Mouse (Mus musculus) gastrocnemius, adult 2 months (tissue): Measurements from ENCODE around the gene Prkca. TPM values are rescaled to one million over a fixed set of nuclear protein-coding genes. Genes with fewer than 3 reads are reported as not detected.
A peak's percentile ranks its signal among the peaks of the same experiment; 100 is the strongest.
"Not testable (repeated sequence)": the region's sequence is repeated elsewhere in the genome, so short reads cannot be mapped to it uniquely, and the experiment has no call there.

Experiments
- DNase-seq: peaks from one replicate; pipeline ENCODE4 v3.0.0; 2022
- H3K27ac ChIP-seq: fragments of 200-600 bp; 2 replicates; pipeline ENCODE4 v1.8.1; 2022; ENCODE audit warnings: mild to moderate bottlenecking
- H3K4me3 ChIP-seq: fragments of 200-600 bp; 2 replicates; pipeline ENCODE4 v1.8.1; 2022; ENCODE audit warnings: mild to moderate bottlenecking, moderate library complexity
- CTCF ChIP-seq: fragments of 200-600 bp; IDR thresholded peaks from 2 replicates; pipeline ENCODE4 v1.8.1; 2022; ENCODE audit warnings: antibody characterized with exemption, mild to moderate bottlenecking, moderate library complexity
- intact Hi-C: fragments of 180-260 bp; cut with DNase I; formaldehyde crosslinking; loops from one replicate; pipeline ENCODE4 v1.15.1; 2025
- total RNA-seq, 2 experiments: library from RNA; stranded (reverse); gene quantifications; 2 replicates each; pipeline ENCODE4 v1.2.3; 2021

Prkca gene
- total RNA-seq, 2 experiments from 2014 or later: 54.9 to 57.8 TPM

DNA sequence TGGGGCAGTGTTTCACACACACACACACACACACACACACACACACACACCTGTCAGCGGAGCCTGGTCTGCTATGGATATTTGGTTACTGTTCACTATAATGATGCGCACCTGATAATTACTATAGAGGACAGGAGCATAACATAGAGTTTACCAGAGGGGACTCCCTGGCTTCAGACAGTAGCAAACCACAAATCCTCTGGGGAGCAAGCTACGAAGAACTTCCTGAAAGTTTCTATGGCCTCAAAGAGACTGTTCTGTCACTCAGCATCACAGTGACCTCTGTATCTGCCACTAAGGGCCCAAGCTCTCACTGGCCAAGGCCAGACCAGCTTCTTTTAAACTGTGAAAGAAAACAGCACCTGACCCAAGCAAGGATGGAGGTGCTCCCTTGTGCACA is 229.6 kb downstream of the Prkca start:
- intact Hi-C loops: no loop called here
- no peak for TF ChIP-seq CTCF

DNA sequence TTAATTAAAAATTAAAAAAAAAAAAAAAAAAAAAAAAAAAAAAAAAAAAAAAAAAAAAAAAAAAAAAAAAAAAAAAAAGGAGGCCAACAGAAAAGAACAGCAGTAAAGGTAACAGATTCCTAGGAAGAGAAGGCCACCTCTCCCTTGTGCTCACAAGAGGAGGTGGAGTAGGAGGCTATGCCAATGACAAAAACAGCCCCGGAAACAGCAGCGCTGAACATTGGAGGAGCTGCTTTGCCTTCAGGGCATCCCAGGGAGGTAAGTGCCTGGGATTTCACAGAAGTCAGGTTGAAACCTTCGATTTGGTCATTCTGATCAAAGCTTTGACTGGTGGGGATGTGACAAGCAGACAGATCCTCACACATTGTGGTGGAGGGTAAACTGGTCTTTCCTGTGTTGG is 231.3 kb downstream of the Prkca start:
- intact Hi-C loops: no loop called here
- Histone ChIP-seq H3K4me3 (no peak overlapping the region), H3K27ac (no peak overlapping the region)
- no peak for DNase-seq
- TF ChIP-seq CTCF: no peak

More for the DNA sequence above, 229.6 kb downstream of the Prkca start:
- DNase-seq: no peak
- H3K4me3 ChIP-seq: no peak overlapping the region
- no peak overlapping the region for H3K27ac ChIP-seq

DNA sequence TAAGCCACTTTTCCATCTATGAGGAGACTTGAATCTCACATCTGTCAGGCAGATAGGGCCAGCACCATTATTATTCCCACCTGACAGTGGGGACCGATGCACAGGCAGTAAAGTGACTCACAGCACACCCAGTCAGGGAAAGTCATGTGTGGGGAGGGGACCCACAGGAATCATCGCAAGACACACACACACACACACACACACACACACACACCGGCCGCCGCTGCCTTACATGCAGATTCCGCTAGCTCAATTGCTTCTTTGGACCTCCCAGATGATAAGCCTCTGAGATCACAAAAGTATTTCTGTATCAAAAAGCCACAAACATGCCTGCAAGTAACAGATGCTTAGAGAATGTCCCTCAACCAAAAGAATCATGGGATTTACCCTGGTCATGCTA is 239.6 kb downstream of the Prkca start:
- intact Hi-C loops: no loop called here
- H3K4me3 ChIP-seq: no peak overlapping the region
- no peak for TF ChIP-seq CTCF
- no peak for DNase-seq
- H3K27ac ChIP-seq: no peak overlapping the region

DNA sequence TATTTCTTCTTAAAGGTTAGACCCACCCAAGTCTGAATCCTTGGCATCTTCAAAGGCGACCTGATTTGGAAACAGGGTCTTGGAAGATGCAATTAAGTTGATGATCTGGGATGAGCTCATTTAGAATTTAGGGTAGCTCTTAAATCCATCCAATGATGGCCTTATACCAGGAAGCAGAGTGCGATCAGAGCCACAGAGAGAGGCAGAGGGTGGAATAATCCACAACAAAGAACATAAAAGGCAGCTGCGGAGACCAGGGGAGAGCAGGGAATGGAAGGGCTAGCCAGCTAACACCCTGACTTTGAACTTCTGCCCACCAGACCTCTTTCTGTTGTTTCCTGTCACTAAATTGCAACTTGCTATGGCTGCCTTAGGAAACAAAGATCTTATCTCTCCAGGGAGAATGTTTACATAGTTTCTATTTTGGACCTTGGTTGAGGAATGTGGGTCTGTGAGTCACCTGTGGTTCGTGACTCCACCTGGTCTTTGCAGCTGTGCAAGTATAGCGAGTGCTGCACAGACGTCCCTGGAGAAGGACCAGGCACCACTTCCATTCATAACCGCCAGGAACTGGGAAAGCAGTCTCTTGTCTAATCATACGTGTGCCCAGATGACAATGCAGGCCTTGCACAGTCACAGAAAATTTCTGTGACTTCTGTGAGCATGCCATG is 242.3 kb downstream of the Prkca start:
- 0 out of 2 replicates have a peak overlapping the region, but pooled peaks have one; percentile 16 for H3K27ac ChIP-seq
- H3K4me3 ChIP-seq: no peak overlapping the region
- intact Hi-C loops: no loop called here
- TF ChIP-seq CTCF: no peak
- no peak for DNase-seq

DNA sequence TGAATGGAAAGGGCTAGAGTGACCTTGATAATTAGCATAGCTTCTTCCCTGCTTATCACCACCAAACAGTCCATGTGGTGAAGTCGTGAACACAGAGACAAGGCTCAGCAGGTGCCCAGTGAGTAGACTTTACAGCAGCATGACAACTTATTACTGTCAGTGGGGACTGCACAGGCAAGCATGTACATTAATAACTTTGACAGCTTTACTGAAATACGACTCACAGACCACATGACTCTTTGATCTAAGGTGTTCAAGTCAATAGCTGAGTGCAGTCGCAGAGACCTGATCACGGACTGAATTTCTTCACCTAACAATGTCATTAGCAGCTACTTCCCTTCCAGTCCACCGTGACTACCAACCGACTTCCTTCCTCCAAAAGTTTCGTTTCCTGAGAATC is 245.4 kb downstream of the Prkca start:
- no peak for DNase-seq
- H3K4me3 ChIP-seq: no peak overlapping the region
- intact Hi-C loops: no loop called here
- no peak overlapping the region for H3K27ac ChIP-seq
- no peak for TF ChIP-seq CTCF

DNA sequence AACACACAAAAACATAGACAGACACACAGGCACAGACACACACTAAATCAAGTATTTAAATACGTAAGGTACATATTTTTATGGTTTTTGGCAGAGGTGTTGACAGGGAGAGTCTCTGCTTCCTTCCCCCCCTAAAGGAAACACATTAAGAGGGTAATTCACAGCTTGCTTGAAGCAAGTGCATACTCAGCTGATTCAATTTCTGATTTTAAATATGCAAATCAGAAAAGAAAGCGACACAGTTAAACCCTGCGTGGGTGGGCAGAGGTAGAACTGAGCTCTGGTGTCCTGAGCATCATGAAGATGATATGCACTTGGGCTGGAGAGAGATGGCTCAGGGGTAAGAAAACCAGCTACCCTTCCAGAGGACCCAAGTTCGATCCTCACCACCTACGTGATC is 248.9 kb downstream of the Prkca start:
- intact Hi-C loops: no loop called here
- no peak overlapping the region for H3K27ac ChIP-seq
- H3K4me3 ChIP-seq: no peak overlapping the region
- no peak for TF ChIP-seq CTCF
- DNase-seq: no peak

DNA sequence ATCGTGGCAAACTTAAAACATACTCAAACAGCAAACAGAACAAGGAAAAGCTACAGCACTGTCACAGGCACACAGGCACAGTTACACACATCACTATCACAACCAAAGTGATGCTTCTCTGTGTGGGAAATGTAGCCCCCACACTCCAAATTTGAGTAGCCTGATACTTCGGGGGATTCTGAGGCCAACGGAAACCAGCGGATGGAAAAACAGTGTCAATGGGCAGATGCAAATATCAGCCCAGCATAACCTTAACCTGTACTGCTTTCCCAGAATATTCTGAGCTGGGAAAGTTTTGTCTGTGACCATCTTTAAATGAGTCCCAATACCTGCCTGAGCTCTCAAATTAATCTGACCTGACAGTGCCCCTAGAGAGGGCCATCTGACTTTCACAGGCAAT is 250.5 kb downstream of the Prkca start:
- no peak for TF ChIP-seq CTCF
- Histone ChIP-seq H3K27ac (no peak overlapping the region), H3K4me3 (no peak overlapping the region)
- intact Hi-C loops: no loop called here
- no peak for DNase-seq

DNA sequence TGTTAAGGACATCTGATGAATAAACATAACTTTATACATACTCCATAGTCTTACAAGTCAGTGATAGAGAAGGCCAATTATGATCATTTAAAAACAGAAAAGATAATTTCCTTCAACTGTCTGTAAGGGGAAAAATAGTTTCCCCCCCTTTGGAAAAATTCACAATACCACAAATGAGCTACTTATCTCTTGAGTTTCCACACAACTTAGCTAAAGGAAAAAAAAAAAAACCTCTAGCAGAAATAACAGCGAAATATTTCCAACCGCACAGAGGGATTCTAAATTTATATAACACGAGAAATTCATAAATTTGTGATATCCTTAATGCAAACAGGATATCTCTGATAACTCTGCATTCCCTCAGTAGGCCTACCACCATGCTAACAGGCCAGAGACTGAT is 252.5 kb downstream of the Prkca start:
- no peak for TF ChIP-seq CTCF
- H3K4me3 ChIP-seq: no peak overlapping the region
- intact Hi-C loops: no loop called here

DNA sequence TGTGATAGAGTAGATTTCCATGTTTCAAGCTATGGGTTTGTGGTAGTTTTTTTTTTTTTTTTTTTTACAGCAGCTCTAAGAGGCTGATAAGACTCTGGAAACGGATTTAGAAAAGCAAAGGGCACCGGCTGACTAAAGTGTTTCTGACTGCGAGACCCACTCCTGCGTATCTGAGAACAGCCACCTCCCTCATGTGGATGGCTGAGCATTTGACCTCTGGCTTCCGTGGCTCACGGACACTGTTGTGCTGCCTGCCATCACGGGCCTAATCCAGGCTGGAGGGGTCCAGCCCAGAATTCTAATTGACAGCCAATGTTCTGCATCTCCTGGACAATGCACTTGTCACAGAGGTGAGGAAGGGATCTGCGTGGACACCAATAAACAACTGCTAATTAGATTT is 253.0 kb downstream of the Prkca start:
- Histone ChIP-seq H3K27ac (no peak overlapping the region), H3K4me3 (no peak overlapping the region)
- TF ChIP-seq CTCF: no peak
- intact Hi-C loops: no loop called here
- DNase-seq: no peak

More for the DNA sequence above, 252.5 kb downstream of the Prkca start:
- no peak overlapping the region for H3K27ac ChIP-seq
- no peak for DNase-seq

DNA sequence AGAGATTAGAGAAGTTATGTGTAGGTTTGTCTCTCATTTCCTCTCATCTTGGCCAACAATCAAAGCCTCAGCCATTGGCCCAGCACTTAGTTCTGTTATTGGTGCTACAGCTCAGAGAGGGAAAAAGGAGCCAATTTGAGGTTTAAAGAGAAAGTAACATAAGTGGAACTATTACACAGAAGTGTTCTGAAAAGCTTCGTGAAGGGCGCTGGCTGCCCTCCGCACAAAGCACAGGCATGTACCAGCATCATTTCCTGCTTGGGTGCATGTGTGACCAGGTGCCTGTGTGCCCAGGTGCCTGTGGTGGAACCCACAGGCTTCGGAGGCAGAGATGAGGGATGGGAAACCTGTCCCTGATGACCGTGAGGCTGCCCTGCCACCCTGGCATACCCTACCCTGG is 255.7 kb downstream of the Prkca start:
- intact Hi-C loops: no loop called here
- DNase-seq: no peak
- TF ChIP-seq CTCF: no peak
- Histone ChIP-seq H3K4me3 (no peak overlapping the region), H3K27ac (no peak overlapping the region)

DNA sequence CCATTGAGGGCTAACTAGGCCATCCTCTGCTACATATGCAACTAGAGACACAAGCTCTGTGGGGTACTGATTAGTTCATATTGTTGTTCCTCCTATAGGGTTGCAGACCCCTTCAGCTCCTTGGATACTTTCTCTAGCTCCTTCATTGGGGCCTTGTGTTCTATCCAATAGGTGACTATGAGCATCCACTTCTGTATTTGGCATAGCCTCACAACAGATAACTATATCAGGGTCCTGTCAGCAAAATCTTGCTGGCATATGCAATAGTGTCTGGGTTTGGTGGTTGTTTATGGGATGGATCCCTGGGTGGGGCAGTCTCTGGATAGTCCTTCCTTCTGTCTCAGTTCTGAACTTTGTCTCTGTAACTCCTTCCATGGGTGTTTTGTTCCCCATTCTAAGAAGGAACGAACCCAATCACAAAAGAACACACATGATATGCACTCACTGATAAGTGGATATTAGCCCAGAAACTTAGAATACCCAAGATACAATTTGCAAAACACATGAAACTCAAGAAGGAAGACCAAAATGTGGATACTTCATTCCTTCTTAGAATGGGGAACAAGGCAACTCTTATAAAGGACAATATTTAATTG is 256.5 kb downstream of the Prkca start:
- H3K4me3 ChIP-seq, intact Hi-C loops, DNase-seq, H3K27ac ChIP-seq: not testable (repeated sequence)

DNA sequence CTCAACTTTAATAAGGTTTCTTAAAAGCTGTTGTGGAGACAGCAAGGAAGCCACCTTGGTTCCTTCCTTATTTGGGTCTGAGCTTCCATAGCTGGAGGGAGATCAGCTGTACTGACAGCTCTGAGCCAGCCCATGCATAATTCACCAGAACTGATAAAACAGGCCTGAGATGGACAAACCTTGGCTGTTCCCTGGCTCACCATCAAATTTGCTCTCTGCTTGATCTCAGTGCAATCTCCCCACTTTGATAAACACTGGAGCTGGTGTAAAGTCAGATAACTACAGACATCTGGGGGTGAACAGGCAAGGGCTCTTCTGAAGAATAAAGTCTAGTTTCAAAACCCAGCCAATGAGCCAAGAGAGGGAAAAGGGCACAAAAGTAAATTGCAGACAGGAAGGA is 261.1 kb downstream of the Prkca start:
- DNase-seq: no peak
- TF ChIP-seq CTCF: no peak
- Histone ChIP-seq H3K27ac (no peak overlapping the region), H3K4me3 (no peak overlapping the region)
- intact Hi-C loops: no loop called here

DNA sequence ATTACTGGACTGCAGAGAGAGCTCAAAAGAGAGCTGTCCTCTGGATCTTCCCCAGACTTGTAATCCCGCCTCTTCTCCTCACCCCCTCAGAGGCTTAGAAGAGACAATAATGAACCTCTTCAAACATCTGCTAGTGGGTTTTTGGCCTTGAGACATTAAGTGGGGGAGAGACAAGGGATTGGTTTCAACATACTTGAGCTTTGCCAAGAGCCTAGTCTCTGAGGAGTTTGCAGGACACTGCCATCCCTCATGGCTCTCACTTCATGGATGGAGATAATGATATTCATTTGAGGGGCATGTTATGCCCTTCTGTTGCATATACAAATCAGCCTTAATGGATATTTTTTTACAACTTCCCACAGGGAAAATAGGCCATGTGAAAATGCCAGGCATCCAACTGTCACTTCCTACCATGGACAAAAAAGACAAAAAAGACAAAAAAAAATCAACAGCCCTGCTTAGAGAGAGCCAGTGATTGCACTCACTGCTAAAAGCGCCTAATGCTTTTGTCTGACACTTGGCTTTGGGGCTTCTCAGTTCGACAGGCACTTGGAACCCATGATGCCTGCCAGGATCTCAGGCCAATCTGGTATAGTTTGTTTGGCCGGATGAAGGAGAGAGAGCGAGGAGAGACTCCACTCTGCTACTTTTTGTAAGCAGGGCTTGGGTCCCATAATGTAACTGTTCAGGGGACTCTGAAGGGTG is 263.6 kb downstream of the Prkca start:
- H3K27ac ChIP-seq: peak overlapping the region; percentile 9; the same call in 1 of the 2 replicates
- H3K4me3 ChIP-seq: no peak overlapping the region
- intact Hi-C loops: no loop called here
- no peak for TF ChIP-seq CTCF
- no peak for DNase-seq

DNA sequence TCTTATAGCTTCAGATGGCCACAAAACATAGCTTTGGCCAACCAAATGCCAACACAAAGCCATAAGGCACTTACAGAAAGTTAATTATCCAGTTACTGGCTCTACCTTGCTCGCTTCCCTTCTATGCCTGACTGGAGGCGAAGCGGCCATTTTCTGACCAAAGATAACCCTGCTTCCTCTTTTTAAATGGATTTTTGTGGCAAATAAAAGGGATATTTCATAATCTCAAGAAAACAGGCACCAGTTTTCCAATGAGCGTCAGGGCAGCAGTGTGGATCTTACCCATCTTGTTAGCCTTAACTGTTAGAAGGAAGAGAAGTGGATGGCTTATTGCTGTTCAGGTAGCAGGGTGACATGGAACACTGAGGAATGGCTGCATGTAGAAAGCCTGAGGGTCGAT is 264.3 kb downstream of the Prkca start:
- intact Hi-C loops: no loop called here
- TF ChIP-seq CTCF: no peak
- H3K4me3 ChIP-seq: no peak overlapping the region
- no peak for DNase-seq
- H3K27ac ChIP-seq: no peak overlapping the region
